26 mouse cellular contexts compared by ENCODE assay signal in genomic region chr6:86107101-86107500, GRCm38 (mm10).
DNase-seq lines count a peak whose midpoint lies in the region; ATAC-seq and TF ChIP-seq lines count a peak whose summit lies in the region.
"Had no signal": no experiment of that assay in that cellular context is flagged by ENCODE, and none has a peak within 500 bp of the region (broad histone marks: within the 10 kb centered on the region; RNA-seq: fewer than 3 reads in every experiment).

No protein-coding gene starts in this region.

- peaks cover 100% of the 10 kb centered on the region for H3K36me3 ChIP-seq in liver, embryonic 15.5 days (replicated peaks)
- H3K36me3 ChIP-seq in midbrain, embryonic 16.5 days (ENCODE audit: control insufficient read depth, insufficient read depth, low read length) = peaks cover 62% of the 10 kb centered on the region
- H3K36me3 ChIP-seq in forebrain, embryonic 15.5 days = peaks cover 85% of the 10 kb centered on the region
- no peaks in the 10 kb centered on the region for H3K36me3 ChIP-seq in kidney, embryonic 14.5 days (ENCODE audit: control insufficient read depth, insufficient read depth, low read length)
- H3K36me3 ChIP-seq: embryonic facial prominence, embryonic 13.5 days; heart, embryonic 15.5 days; kidney, embryonic 15.5 days; limb, embryonic 10.5 days had no signal

- H3K27me3 ChIP-seq in liver, embryonic 15.5 days = no peaks in the 10 kb centered on the region
- no peaks in the 10 kb centered on the region for H3K27me3 ChIP-seq in midbrain, embryonic 16.5 days (ENCODE audit: control insufficient read depth, insufficient read depth, low read depth, low read length)
- H3K27me3 ChIP-seq in forebrain, embryonic 15.5 days = no peaks in the 10 kb centered on the region
- H3K27me3 ChIP-seq in kidney, embryonic 14.5 days (ENCODE audit: control insufficient read depth, insufficient read depth, low read length) = no peaks in the 10 kb centered on the region
- H3K27me3 ChIP-seq: embryonic facial prominence, embryonic 13.5 days; heart, embryonic 15.5 days; hindbrain, embryonic 15.5 days; kidney, embryonic 15.5 days; midbrain, embryonic 13.5 days had no signal

- WGBS in liver, embryonic 15.5 days (ENCODE audit: insufficient replicate concordance) = 58% methylated on average over 4 of the region's 4 CpGs
- WGBS in midbrain, embryonic 16.5 days = 90% methylated on average over 4 of the region's 4 CpGs
- WGBS in forebrain, embryonic 15.5 days = 95% methylated on average over 4 of the region's 4 CpGs
- 87% methylated on average over 4 of the region's 4 CpGs for WGBS in kidney, embryonic 14.5 days

- DNase-seq in layer of hippocampus, adult 2 months (ENCODE audit: low spot score in 2 of 2) = no peak
- DNase-seq in layer of hippocampus, adult 11-12 months (ENCODE audit: low spot score) = no peak
- DNase-seq: adrenal gland, postnatal 36 days; cerebellum, adult 8-10 months; cerebellum, postnatal 36 days; embryo, embryonic 11 days; forebrain, postnatal 0 days; gastrocnemius, postnatal 14 days; heart, adult 11 months; lung, postnatal 10 days; right cerebral cortex, postnatal 14 days; thymus, adult 2 months had no signal

- peaks cover 12% of the 10 kb centered on the region for H3K4me1 ChIP-seq in liver, embryonic 15.5 days (replicated peaks)
- peaks cover 4% of the 10 kb centered on the region; the same call in 1 of the 2 replicates for H3K4me1 ChIP-seq in midbrain, embryonic 16.5 days (ENCODE audit: control insufficient read depth, insufficient read depth, low read length)
- peaks cover 17% of the 10 kb centered on the region for H3K4me1 ChIP-seq in forebrain, embryonic 15.5 days
- H3K4me1 ChIP-seq in kidney, embryonic 14.5 days (ENCODE audit: control insufficient read depth, insufficient read depth, low read length) = no peaks in the 10 kb centered on the region
- H3K4me1 ChIP-seq: heart, embryonic 15.5 days; kidney, embryonic 15.5 days; limb, embryonic 10.5 days had no signal

- peak overlapping the region; percentile 51; the same call in 1 of the 2 replicates for H3K27ac ChIP-seq in layer of hippocampus, adult 2 months
- H3K27ac ChIP-seq in liver, embryonic 15.5 days (replicated peaks) = no peak overlapping the region
- H3K27ac ChIP-seq in midbrain, embryonic 16.5 days (ENCODE audit: low read length) = no peak overlapping the region
- no peak overlapping the region for H3K27ac ChIP-seq in forebrain, embryonic 15.5 days (replicated peaks)
- H3K27ac ChIP-seq in kidney, embryonic 14.5 days (ENCODE audit: low read depth, low read length) = no peak overlapping the region
- H3K27ac ChIP-seq: embryonic facial prominence, embryonic 13.5 days; heart, embryonic 15.5 days; hindbrain, embryonic 15.5 days; kidney, embryonic 15.5 days; limb, embryonic 10.5 days; midbrain, embryonic 13.5 days; stomach, postnatal 0 days had no signal

- ATAC-seq in erythroid progenitor cell, adult 5-6 weeks (replicated peaks; ENCODE audit: low FRiP score, poor library complexity, severe bottlenecking) = peak; percentile 41; the same call in 1 of the 2 replicates
- peak; percentile 53 for ATAC-seq in liver, embryonic 15.5 days (ENCODE audit: insufficient read depth)
- ATAC-seq in midbrain, embryonic 16.5 days = no peak
- ATAC-seq in forebrain, embryonic 15.5 days (replicated peaks) = no peak
- no peak for ATAC-seq in kidney, embryonic 14.5 days (ENCODE audit: low FRiP score, low TSS enrichment)
- ATAC-seq: CD4-positive, CD25-positive, alpha-beta regulatory T cell, adult 4 months; forebrain, postnatal 0 days; intestine, embryonic 16.5 days; midbrain, embryonic 13.5 days had no signal

- no peak overlapping the region for H3K9ac ChIP-seq in liver, embryonic 15.5 days
- H3K9ac ChIP-seq in midbrain, embryonic 16.5 days (ENCODE audit: low read depth, low read length) = no peak overlapping the region
- H3K9ac ChIP-seq in forebrain, embryonic 15.5 days (replicated peaks) = no peak overlapping the region
- no peak overlapping the region for H3K9ac ChIP-seq in kidney, embryonic 14.5 days (ENCODE audit: low read depth, low read length)
- H3K9ac ChIP-seq: embryonic facial prominence, embryonic 13.5 days; forebrain, postnatal 0 days; heart, embryonic 15.5 days; hindbrain, embryonic 15.5 days; kidney, embryonic 15.5 days; midbrain, embryonic 13.5 days had no signal

- no peak for TF ChIP-seq CTCF in layer of hippocampus, adult 2 months (conservative IDR thresholded peaks at IDR 0.05)

- no peaks in the 10 kb centered on the region for H3K9me3 ChIP-seq in liver, embryonic 15.5 days (replicated peaks)
- H3K9me3 ChIP-seq in midbrain, embryonic 16.5 days (replicated peaks; ENCODE audit: control insufficient read depth, low read length, poor library complexity, severe bottlenecking) = no peaks in the 10 kb centered on the region
- no peaks in the 10 kb centered on the region for H3K9me3 ChIP-seq in forebrain, embryonic 15.5 days
- H3K9me3 ChIP-seq in kidney, embryonic 14.5 days (ENCODE audit: control insufficient read depth, low read length) = no peaks in the 10 kb centered on the region
- H3K9me3 ChIP-seq: embryonic facial prominence, embryonic 13.5 days; heart, embryonic 15.5 days; hindbrain, embryonic 15.5 days; kidney, embryonic 15.5 days; limb, embryonic 10.5 days; midbrain, embryonic 13.5 days had no signal

- H3K4me3 ChIP-seq in layer of hippocampus, adult 2 months = no peak overlapping the region
- no peak overlapping the region for H3K4me3 ChIP-seq in liver, embryonic 15.5 days (replicated peaks)
- H3K4me3 ChIP-seq in midbrain, embryonic 16.5 days (ENCODE audit: low read depth, low read length) = no peak overlapping the region
- H3K4me3 ChIP-seq in forebrain, embryonic 15.5 days = no peak overlapping the region
- no peak overlapping the region for H3K4me3 ChIP-seq in kidney, embryonic 14.5 days (ENCODE audit: low read length)
- H3K4me3 ChIP-seq: embryonic facial prominence, embryonic 13.5 days; heart, embryonic 15.5 days; hindbrain, embryonic 15.5 days; kidney, embryonic 15.5 days; limb, embryonic 10.5 days; midbrain, embryonic 13.5 days had no signal

- H3K4me2 ChIP-seq in liver, embryonic 15.5 days = no peak overlapping the region
- no peak overlapping the region for H3K4me2 ChIP-seq in midbrain, embryonic 16.5 days (ENCODE audit: low read length)
- H3K4me2 ChIP-seq in forebrain, embryonic 15.5 days (replicated peaks) = no peak overlapping the region
- H3K4me2 ChIP-seq in kidney, embryonic 14.5 days (replicated peaks; ENCODE audit: low read depth, low read length) = no peak overlapping the region
- H3K4me2 ChIP-seq: embryonic facial prominence, embryonic 13.5 days; heart, embryonic 15.5 days; hindbrain, embryonic 15.5 days; kidney, embryonic 15.5 days; midbrain, embryonic 13.5 days had no signal

Comparison
In these comparisons a context has a peak if more than half of its experiments do, and no peak if none do; other contexts are left out.
1. ATAC-seq: peak in erythroid progenitor cell, adult 5-6 weeks (single experiment) and liver, embryonic 15.5 days (single experiment); none in midbrain, embryonic 16.5 days (single experiment), forebrain, embryonic 15.5 days (single experiment) and kidney, embryonic 14.5 days (single experiment).